Mouse (Mus musculus) thymus, adult 18-20 months (tissue): ENCODE results near the gene Irs3.
A peak's percentile ranks its signal among the peaks of the same experiment; 100 is the strongest.
"Not testable (repeated sequence)": the region's sequence is repeated elsewhere in the genome, so short reads cannot be mapped to it uniquely, and the experiment has no call there.

ENCODE experiments used
- DNase-seq, 2 experiments: peaks; one replicate each; pipeline ENCODE4 v3.0.0; 2022; ENCODE audit warnings: mixed read lengths in 2 of 2

Gene Irs3

GRCm38 (mm10) chr5:137614921-137615320 is 30.6 kb downstream of the Irs3 start:
- DNase-seq, result not testable (repeated sequence)

GRCm38 (mm10) chr5:137613550-137613949 is 32.0 kb downstream of the Irs3 start, which contains the start of gene Pcolce:
TSS of gene Pcolce (minus strand) at chr5:137613784.
- DNase-seq, result no peak

GRCm38 (mm10) chr5:137613076-137613475 is 32.4 kb downstream of the Irs3 start:
- DNase-seq, result no peak

GRCm38 (mm10) chr5:137611245-137611602 is 34.3 kb downstream of the Irs3 start:
- DNase-seq, result no peak

GRCm38 (mm10) chr5:137610548-137611244 is 34.8 kb downstream of the Irs3 start:
- DNase-seq, result no peak

GRCm38 (mm10) chr5:137610056-137610455 is 35.5 kb downstream of the Irs3 start:
- DNase-seq, result no peak

GRCm38 (mm10) chr5:137609292-137609691 is 36.2 kb downstream of the Irs3 start:
- no peak for DNase-seq

- DNase-seq, result no peak
Observed at GRCm38 (mm10) chr5:137608654-137609190, 36.8 kb downstream of the Irs3 start.

- no peak for DNase-seq
Observed at GRCm38 (mm10) chr5:137607860-137608653, 37.5 kb downstream of the Irs3 start.

- no peak for DNase-seq
Observed at GRCm38 (mm10) chr5:137601365-137601729, 44.2 kb downstream of the Irs3 start.

- DNase-seq, result peak; percentile 93 to 96
Observed at GRCm38 (mm10) chr5:137600619-137601364, 44.7 kb downstream of the Irs3 start, which contains the start of gene Mospd3. TSS of gene Mospd3 (minus strand) at chr5:137601058.

GRCm38 (mm10) chr5:137600281-137600618 is 45.3 kb downstream of the Irs3 start:
- no peak for DNase-seq

- no peak for DNase-seq
Observed at GRCm38 (mm10) chr5:137599600-137599999, 45.9 kb downstream of the Irs3 start.

GRCm38 (mm10) chr5:137598100-137598826 is 47.3 kb downstream of the Irs3 start:
- no peak for DNase-seq

- no peak for DNase-seq
Observed at GRCm38 (mm10) chr5:137597625-137598024, 47.9 kb downstream of the Irs3 start.

GRCm38 (mm10) chr5:137596601-137597261 is 48.8 kb downstream of the Irs3 start:
- peak in 1 of 2 experiments; percentile 48 for DNase-seq

- no peak for DNase-seq
Observed at GRCm38 (mm10) chr5:137595921-137596320, 49.6 kb downstream of the Irs3 start.
